Mouse (Mus musculus) heart, embryonic 16.5 days (tissue): ENCODE data around the gene Grik5. TPM values are rescaled to one million over a fixed set of nuclear protein-coding genes. Genes with fewer than 3 reads are reported as not detected.

Experiments used
- ATAC-seq: fragments of 200-750 bp; cut with Nextera tagmentation; replicated peaks from 2 replicates; pipeline ENCODE4 v1.8.0; 2017; ENCODE audit warnings: moderate number of reproducible peaks; ENCODE audit not compliant: insufficient read depth, low FRiP score; ENCODE audit errors: extremely low read depth
- H3K27ac ChIP-seq: fragments of 300-500 bp; sonication (generic); 2 replicates; pipeline ENCODE4 v1.5.1; 2014; ENCODE audit warnings: mild to moderate bottlenecking, low read length, control low read depth, moderate library complexity
- H3K27me3 ChIP-seq: fragments of 300-500 bp; sonication (generic); 2 replicates; pipeline ENCODE4 v1.6.1; 2014; ENCODE audit warnings: low read length, mixed read lengths; ENCODE audit not compliant: control insufficient read depth, insufficient read depth
- H3K36me3 ChIP-seq: fragments of 300-500 bp; sonication (generic); 2 replicates; pipeline ENCODE4 v1.6.1; 2014; ENCODE audit not compliant: control insufficient read depth, insufficient read depth
- H3K4me1 ChIP-seq: fragments of 300-500 bp; sonication (generic); 2 replicates; pipeline ENCODE4 v1.6.1; 2014; ENCODE audit warnings: low read length, mixed read lengths; ENCODE audit not compliant: control insufficient read depth, insufficient read depth
- H3K4me2 ChIP-seq: fragments of 300-500 bp; sonication (generic); 2 replicates; pipeline ENCODE4 v1.6.1; 2014; ENCODE audit warnings: low read depth, mild to moderate bottlenecking, control low read depth, low read length
- H3K4me3 ChIP-seq: fragments of 300-500 bp; sonication (generic); 2 replicates; pipeline ENCODE4 v1.5.1; 2014; ENCODE audit warnings: mild to moderate bottlenecking, control low read depth, low read length
- H3K9ac ChIP-seq: fragments of 300-500 bp; sonication (generic); 2 replicates; pipeline ENCODE4 v1.6.1; 2014; ENCODE audit warnings: low read length, control low read depth
- H3K9me3 ChIP-seq: fragments of 300-500 bp; sonication (generic); replicated peaks from 2 replicates; pipeline ENCODE4 v1.6.1; 2016; ENCODE audit warnings: low read length; ENCODE audit not compliant: control insufficient read depth
- WGBS: fragments of 180-500 bp; shearing (Covaris S2); extraction: QIAGEN DNeasy Blood & Tissue Kit; methylation state at CpG from one replicate; pipeline ENCODE4 v1.1.7; 2014; 5-methylcytosine and 5-hydroxymethylcytosine counted together
- polyA plus RNA-seq: library from polyadenylated mRNA; unstranded; fragments of >200 nt; fragmentation: Nextera tagmentation; extraction: Ambion mirVana; gene quantifications from 2 replicates; pipeline ENCODE4 v1.2.1, GENCODE M21; 2015

Grik5 gene
- polyA plus RNA-seq, 1 experiment from 2014 or later: 2.3 TPM

DNA sequence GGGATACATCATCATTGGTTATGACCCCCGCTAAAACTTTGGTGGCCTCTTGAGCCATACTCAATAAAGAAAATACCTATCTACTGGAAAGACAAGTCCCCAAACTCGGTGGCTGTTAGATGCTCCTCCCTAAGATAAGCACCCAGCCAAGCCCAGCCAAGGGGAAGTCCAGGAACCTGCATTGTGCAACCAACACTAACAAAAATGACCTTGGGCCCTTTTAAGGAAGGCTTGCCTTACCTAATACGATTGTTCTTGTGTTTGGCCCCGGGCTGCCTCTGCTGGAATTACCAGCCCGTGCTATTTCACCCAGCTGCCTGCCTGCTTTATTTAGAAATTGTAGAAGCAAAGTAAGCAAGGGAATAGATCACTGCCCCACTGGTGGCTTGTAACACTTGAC is 12.5 kb upstream of the Grik5 start:
- no peak for ATAC-seq
- Histone ChIP-seq H3K9me3 (no peaks in the 10 kb centered on the region), H3K9ac (no peak overlapping the region), H3K27ac (no peak overlapping the region), H3K36me3 (peaks cover 44% of the 10 kb centered on the region), H3K4me3 (no peak overlapping the region), H3K27me3 (no peaks in the 10 kb centered on the region), H3K4me2 (no peak overlapping the region), H3K4me1 (peaks cover 4% of the 10 kb centered on the region)
- 48% methylated on average over 5 of the region's 5 CpGs for WGBS

DNA sequence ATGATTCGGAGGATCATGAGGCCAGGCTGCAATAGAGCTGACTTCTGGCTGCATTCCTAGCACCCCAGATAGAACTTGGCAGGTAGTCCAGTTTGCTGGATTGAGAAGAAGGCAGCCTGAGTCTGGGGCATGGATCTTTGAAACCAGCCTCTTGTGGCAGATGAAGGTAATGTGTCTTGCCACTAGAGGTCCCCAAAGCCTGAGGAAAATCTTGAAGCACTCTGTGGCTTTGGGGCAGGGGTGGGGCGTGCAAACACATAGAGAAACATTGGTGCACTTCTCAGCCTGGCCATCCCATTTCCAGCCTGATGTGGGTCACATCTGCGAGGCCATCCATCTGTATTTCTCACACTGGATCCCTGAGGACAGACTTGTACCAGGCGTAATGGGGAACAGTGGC is 10.4 kb upstream of the Grik5 start:
- Histone ChIP-seq H3K4me2 (no peak overlapping the region), H3K4me1 (peaks cover 20% of the 10 kb centered on the region), H3K36me3 (peaks cover 45% of the 10 kb centered on the region), H3K4me3 (no peak overlapping the region), H3K9ac (no peak overlapping the region), H3K27me3 (no peaks in the 10 kb centered on the region), H3K27ac (no peak overlapping the region), H3K9me3 (no peaks in the 10 kb centered on the region)
- no peak for ATAC-seq
- WGBS: 83% methylated on average over 4 of the region's 4 CpGs

DNA sequence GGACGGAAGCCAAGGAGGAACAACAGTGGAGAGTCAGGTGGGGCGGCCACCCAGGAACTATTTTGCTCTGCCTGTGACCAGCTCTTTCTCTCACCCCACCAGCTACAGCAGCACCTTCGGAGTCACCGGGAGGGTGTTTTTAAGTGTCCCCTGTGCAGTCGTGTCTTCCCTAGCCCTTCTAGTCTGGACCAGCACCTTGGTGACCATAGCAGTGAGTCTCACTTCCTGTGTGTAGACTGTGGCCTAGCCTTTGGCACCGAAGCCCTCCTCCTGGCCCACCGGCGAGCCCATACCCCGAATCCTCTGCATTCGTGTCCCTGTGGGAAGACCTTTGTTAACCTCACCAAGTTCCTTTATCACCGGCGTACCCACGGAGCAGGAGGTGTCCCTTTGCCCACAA is 8.3 kb upstream of the Grik5 start:
- no peaks in the 10 kb centered on the region for H3K9me3 ChIP-seq
- WGBS: 89% methylated on average over 13 of the region's 13 CpGs
- H3K27me3 ChIP-seq: no peaks in the 10 kb centered on the region
- no peak overlapping the region for H3K9ac ChIP-seq
- no peak overlapping the region for H3K27ac ChIP-seq
- H3K4me1 ChIP-seq: peaks cover 23% of the 10 kb centered on the region
- ATAC-seq: no peak
- no peak overlapping the region for H3K4me3 ChIP-seq
- peaks cover 45% of the 10 kb centered on the region for H3K36me3 ChIP-seq
- H3K4me2 ChIP-seq: no peak overlapping the region

DNA sequence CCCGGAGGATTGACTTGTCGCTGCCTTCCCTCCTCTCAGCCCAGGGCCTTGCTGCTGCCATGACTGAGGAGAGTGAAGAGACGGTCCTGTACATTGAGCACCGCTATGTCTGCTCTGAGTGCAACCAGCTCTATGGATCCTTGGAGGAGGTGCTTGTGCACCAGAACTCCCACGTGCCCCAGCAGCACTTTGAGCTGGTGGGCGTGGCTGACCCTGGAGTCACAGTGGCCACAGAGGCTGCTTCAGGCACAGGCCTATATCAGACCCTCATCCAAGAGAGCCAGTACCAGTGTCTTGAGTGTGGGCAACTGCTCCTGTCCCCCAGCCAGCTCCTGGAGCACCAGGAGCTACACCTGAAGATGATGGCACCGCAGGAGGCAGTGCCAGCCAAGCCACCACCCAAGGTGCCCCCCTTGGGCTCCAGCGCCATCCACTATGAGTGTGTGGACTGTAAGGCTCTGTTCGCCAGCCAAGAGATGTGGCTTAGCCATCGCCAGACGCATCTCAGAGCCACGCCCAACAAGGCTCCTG is 7.4 kb upstream of the Grik5 start:
- H3K9ac ChIP-seq: no peak overlapping the region
- peaks cover 45% of the 10 kb centered on the region for H3K36me3 ChIP-seq
- no peak overlapping the region for H3K4me3 ChIP-seq
- ATAC-seq: no peak
- H3K27me3 ChIP-seq: no peaks in the 10 kb centered on the region
- H3K9me3 ChIP-seq: no peaks in the 10 kb centered on the region
- peaks cover 23% of the 10 kb centered on the region for H3K4me1 ChIP-seq
- 80% methylated on average over 12 of the region's 12 CpGs for WGBS
- no peak overlapping the region for H3K4me2 ChIP-seq
- H3K27ac ChIP-seq: no peak overlapping the region

DNA sequence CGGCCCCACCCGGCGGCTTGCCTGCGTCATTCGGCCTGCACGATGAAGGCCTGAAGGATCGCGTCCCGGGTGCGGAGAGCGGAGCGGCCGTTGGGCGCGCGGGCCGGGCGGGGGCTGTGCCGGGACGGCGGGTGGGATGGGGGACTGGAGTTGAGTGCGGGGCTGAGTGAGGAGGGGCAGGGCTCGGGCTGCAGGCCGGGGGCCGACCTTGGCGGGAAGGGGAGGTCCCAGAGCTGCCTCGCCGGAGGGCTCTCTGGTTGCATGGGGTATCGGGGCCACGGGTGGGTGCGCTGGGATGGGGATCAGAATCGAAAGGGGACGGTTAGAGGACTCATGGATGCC is 5.2 kb upstream of the Grik5 start:
- peaks cover 24% of the 10 kb centered on the region for H3K4me1 ChIP-seq
- peak; percentile 19 for ATAC-seq
- peak overlapping the region; percentile 94 for H3K27ac ChIP-seq
- peak overlapping the region; percentile 90 for H3K4me3 ChIP-seq
- peak overlapping the region; percentile 77 for H3K4me2 ChIP-seq
- H3K36me3 ChIP-seq: peaks cover 28% of the 10 kb centered on the region
- no peaks in the 10 kb centered on the region for H3K27me3 ChIP-seq
- H3K9ac ChIP-seq: peak overlapping the region; percentile 91
- no peaks in the 10 kb centered on the region for H3K9me3 ChIP-seq
- WGBS: under 1% methylated on average over 33 of the region's 33 CpGs

DNA sequence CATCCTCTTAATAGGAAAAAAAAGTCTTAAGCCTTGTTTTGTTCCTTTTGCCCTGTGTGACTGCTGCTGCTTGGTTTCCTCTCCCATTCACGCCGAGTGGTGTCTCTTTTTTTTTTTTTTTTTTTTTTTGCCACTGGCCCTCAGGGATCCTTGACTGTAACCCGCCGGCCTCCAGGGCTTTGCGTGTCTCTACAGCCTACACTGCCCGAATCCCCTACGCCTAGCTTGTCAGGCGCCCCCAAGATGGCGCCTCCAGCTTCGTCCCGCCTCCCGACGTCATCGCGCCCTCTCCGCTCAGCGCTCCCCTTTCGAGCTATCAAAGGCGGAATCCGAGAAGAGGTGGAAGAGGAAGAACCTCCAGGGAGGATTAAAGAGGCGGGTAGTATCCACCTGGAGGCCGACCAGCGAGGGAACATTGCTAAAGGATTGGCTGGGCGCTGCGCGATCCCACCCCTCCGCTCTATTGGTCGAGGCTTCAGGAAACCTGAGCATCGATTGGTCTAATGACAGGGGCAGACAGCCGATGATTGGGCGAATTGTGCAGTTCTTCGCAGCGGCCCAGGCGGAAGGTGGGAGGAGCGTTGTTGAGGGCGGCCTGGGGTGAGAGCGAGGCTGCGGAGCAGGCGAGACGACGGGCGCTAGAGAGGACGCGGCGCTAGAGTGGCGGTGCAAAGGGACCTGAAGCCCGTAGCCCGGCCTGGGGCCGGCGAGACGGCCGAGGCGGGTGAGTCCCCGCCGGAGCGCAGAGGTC is 4.7 kb upstream of the Grik5 start:
- Histone ChIP-seq H3K9ac (peak overlapping the region; percentile 91), H3K4me1 (peaks cover 24% of the 10 kb centered on the region), H3K27me3 (no peaks in the 10 kb centered on the region), H3K9me3 (no peaks in the 10 kb centered on the region), H3K4me3 (peak overlapping the region; percentile 90), H3K36me3 (peaks cover 22% of the 10 kb centered on the region), H3K4me2 (peak overlapping the region; percentile 77), H3K27ac (peak overlapping the region; percentile 94)
- ATAC-seq: peak; percentile 97
- under 1% methylated on average over 56 of the region's 56 CpGs for WGBS

DNA sequence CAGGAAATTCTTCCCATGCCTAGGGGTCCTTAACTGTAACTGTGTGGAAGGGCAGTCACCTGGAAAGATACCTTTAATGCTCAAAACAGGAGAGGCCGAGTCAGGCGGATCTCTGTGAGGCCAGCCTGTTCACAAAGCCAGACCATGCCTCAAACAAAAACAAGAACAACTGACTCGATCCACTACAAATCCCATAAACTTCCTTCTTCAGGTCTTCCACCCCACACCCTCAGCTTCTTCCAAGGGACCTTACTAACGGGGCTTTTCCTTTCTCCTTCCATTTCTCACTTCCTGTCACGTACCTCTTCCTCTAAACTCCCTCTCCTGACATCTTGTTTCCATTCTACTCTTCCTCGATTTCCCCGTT is 4.1 kb upstream of the Grik5 start:
- peak overlapping the region; percentile 74 for H3K4me2 ChIP-seq
- H3K9ac ChIP-seq: peak overlapping the region; percentile 76
- WGBS: 19% methylated on average over 7 of the region's 7 CpGs
- H3K27me3 ChIP-seq: no peaks in the 10 kb centered on the region
- peak overlapping the region; percentile 93 for H3K27ac ChIP-seq
- H3K9me3 ChIP-seq: no peaks in the 10 kb centered on the region
- H3K4me3 ChIP-seq: peak overlapping the region; percentile 60
- peaks cover 17% of the 10 kb centered on the region for H3K36me3 ChIP-seq
- ATAC-seq: no peak
- peaks cover 24% of the 10 kb centered on the region for H3K4me1 ChIP-seq

DNA sequence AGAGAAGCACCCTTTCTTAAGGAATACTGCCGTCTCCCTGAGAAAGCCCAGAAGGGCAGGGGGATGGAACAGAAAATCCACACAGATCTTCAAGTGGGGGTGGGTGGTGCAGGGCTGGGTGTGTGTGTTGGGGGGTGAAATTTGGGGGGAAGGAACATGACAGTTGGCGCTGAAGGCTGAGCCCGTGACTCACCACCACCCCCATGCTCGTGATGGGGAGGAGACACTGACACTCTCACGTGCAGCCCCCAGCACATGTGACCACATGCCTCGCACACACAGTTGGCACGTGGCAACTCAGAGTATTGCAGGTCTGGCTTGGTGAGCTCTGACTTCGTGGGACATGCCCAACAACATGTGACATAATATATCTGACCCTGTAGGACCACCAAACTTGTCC is 1.8 kb upstream of the Grik5 start:
- 80% methylated on average over 8 of the region's 8 CpGs for WGBS
- no peak overlapping the region for H3K4me3 ChIP-seq
- no peak overlapping the region; the same call in 1 of the 2 replicates for H3K27ac ChIP-seq
- peaks cover 32% of the 10 kb centered on the region for H3K4me1 ChIP-seq
- H3K27me3 ChIP-seq: no peaks in the 10 kb centered on the region
- no peaks in the 10 kb centered on the region for H3K9me3 ChIP-seq
- no peaks in the 10 kb centered on the region for H3K36me3 ChIP-seq
- H3K4me2 ChIP-seq: no peak overlapping the region
- no peak overlapping the region for H3K9ac ChIP-seq
- no peak for ATAC-seq

DNA sequence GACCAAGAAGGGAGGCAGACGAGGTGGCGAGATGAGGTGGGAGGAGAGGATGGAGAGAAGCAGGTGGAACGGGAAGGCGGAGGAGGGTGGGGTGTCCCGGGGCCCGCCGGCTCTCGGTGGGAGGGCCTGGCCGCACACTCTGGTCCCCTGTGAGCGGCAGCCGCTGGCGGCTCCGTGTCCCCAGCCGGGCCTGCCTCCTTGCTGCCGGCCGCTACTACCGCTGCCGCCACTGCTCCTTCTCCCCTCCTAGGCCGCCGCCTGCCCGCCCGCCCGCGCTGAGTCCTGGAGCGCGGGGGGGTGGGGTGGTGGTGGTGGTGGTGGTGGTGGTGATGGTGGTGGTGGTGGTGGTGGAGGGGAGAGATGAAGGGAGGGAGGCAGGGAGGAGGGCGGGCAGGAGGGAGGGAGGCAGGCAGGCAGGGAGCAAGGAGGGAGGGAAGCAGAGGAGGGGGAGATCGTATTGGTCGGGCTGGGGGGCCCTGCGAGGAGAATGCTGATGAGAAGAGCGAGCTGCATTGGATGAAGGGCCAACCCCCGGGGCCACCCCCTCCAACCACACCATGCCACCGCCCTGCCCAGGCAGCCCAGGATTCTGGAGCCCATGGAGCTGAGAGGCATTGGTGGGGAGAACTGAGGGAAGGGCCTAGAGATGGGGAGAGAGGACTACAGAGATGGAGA is 707 bp upstream of the Grik5 start:
- no peaks in the 10 kb centered on the region for H3K9me3 ChIP-seq
- H3K4me2 ChIP-seq: peak overlapping the region; percentile 95
- H3K9ac ChIP-seq: peak overlapping the region; percentile 85
- under 1% methylated on average over 28 of the region's 33 CpGs for WGBS
- ATAC-seq: no peak
- H3K36me3 ChIP-seq: peaks cover 7% of the 10 kb centered on the region; the same call in 1 of the 2 replicates
- no peaks in the 10 kb centered on the region for H3K27me3 ChIP-seq
- H3K4me3 ChIP-seq: peak overlapping the region; percentile 68
- peak overlapping the region; percentile 75 for H3K27ac ChIP-seq
- H3K4me1 ChIP-seq: peaks cover 21% of the 10 kb centered on the region
